Mouse (Mus musculus): ENCODE results near the gene D6Ertd527e.
A peak's percentile ranks its signal among the peaks of the same experiment; 100 is the strongest.
"Not testable (repeated sequence)": the region's sequence is repeated elsewhere in the genome, so short reads cannot be mapped to it uniquely, and the experiment has no call there.

D6Ertd527e gene

GRCm38 (mm10) chr6:87104123-87104796 lies at the start of gene D6Ertd527e:
TSS of gene D6Ertd527e (plus strand) at chr6:87104746.
- no peak for DNase-seq (ENCODE audit: low read depth)

- peak; percentile 17 for DNase-seq (ENCODE audit: low read depth)
Observed at GRCm38 (mm10) chr6:87059754-87060153, 44.8 kb upstream of the D6Ertd527e start.

DNA sequence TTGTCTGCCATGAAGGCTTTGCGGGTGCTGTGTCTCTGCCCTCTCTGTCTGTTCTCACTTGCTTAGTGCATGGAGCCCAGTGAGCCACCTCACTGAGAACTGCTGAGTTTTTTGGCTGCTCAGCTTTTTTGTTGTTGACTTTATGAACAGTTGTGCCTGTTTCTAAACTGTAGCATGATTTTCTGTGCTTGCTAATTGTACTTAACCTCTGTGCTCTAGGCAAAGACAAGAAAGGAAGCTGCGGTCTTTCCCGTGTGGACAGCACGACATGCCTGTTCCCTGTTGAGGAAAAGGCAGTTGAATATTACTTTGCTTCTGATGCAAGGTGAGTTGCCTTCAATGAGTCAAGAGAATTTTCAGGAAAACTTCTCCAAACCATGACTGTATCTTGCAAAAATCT lies 41.0 kb upstream of the D6Ertd527e start:
- no peak for DNase-seq (ENCODE audit: low read depth)

GRCm38 (mm10) chr6:87068209-87068608 lies 36.3 kb upstream of the D6Ertd527e start:
- no peak for DNase-seq (ENCODE audit: low read depth)

DNA sequence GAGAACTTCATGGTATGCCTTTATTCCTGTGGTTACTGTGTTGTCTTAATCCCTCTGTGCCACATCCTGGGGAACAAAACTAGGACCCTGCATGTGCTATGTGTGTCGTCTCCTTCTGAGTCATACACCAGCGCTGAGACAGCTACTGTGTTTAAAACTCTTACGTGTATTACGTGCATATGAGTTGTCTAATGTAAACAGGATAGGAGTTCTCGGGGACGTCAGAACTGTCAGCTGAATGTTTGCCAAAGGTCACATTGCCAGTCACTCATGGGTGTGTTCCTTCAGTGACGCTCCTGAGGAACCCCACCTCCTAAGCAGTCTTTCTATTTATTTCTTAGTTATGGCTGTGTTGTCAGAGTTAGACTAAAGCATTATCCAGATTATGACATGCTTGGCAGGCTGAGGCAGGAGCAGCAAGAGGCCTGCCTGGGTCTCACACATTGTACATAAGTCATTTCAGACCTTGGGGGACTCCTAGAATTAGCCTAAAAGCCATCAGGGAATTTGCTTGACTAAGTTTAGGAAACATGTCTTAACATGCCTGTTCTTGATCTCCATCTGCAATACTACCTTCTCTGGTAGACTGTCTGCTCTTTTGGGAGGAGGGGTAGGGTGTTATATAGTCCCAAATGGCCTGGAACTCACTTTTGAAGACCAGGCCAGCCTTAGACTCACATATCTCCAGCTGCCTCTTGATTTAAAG lies 35.2 kb upstream of the D6Ertd527e start:
- peak; percentile 70 for DNase-seq (ENCODE audit: low read depth)

- DNase-seq (ENCODE audit: low read depth) = no peak
Observed at GRCm38 (mm10) chr6:87070641-87071040, 33.9 kb upstream of the D6Ertd527e start.

DNA sequence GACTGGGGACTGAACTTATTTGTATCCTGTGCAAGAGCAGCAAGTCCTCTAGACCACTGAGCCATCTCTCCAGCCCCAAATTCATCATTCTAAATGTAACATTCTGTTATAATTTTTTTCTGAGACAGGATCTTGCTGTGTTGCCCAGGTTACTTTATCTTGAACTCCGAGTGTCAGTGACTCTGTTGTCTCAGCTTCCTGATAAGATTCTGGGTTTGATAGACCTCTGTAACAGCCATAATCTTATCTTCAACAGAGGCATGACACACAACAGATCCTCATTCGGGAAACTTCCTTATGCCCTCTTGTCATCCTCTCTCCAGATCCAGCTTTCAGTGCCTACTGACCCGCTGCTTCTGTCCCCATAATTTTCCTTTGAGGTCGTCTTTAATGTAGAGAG lies 31.8 kb upstream of the D6Ertd527e start:
- no peak for DNase-seq (ENCODE audit: low read depth)

GRCm38 (mm10) chr6:87075092-87075685 lies 29.4 kb upstream of the D6Ertd527e start:
- DNase-seq (ENCODE audit: low read depth) = no peak

GRCm38 (mm10) chr6:87079457-87079856 lies 25.1 kb upstream of the D6Ertd527e start:
- no peak for DNase-seq (ENCODE audit: low read depth)

GRCm38 (mm10) chr6:87085026-87085425 lies 19.5 kb upstream of the D6Ertd527e start:
- no peak for DNase-seq (ENCODE audit: low read depth)

- DNase-seq (ENCODE audit: low read depth) = no peak
Observed at GRCm38 (mm10) chr6:87088356-87088755, 16.2 kb upstream of the D6Ertd527e start.

GRCm38 (mm10) chr6:87090877-87091276 lies 13.7 kb upstream of the D6Ertd527e start:
- no peak for DNase-seq (ENCODE audit: low read depth)

DNA sequence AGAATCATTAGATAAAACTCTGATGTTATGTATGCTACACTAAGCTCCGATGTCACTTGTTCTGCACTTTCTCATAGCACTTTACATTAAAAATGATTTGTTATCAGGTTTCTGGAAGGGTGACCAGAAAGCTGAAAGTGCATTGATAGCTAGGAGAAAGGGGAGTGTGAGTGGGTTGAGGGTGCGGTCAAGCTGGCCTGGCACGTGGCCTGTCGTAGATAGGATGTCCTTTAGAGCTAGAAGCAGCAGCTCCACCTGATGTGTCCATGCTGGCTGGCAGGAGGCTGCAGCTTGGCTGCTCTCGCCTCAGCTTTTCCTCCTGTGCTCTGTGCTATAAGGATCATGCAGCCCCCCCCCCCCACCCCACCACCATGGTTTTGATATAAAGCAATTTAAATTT lies 12.1 kb upstream of the D6Ertd527e start:
- DNase-seq (ENCODE audit: low read depth) = no peak

DNA sequence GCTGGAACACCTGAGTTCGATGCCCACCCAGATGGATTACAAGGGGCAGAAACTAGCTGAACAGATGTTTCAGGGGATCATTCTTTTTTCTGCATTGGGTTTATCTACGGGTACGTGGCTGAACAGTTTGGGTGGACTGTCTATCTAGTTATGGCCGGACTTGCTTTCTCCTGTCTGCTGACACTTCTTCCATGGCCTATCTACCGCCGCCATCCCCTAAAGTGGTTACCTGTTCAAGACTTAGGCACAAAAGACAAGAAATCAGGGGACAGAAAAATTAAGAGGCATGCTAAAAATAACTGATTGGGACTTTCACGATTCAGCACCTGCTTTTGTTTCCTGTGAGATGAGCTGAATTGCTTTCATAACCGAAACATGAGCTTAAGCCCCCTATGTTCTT lies 10.9 kb upstream of the D6Ertd527e start:
- DNase-seq (ENCODE audit: low read depth) = not testable (repeated sequence)

DNA sequence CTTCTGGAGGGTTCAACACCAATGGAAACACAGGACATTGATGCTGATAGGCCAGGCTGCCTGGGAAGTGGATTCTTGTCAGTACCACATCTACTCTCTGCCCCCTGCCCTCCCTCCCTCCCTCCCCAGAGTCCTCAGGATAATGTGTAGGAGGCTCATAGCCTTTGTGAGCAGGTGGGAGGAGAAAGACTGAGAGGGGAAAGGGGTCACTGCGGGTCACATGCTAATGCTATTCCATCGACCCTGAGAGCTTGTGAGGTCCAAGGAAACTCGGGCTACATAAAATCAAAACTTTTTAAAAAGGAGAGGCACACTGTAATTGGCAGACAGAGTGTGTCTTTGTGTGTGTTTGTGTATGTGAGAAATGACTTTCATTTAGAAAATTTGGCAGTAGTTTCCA lies 5.3 kb upstream of the D6Ertd527e start:
- no peak for DNase-seq (ENCODE audit: low read depth)

- peak; percentile 58 for DNase-seq (ENCODE audit: low read depth)
Observed at GRCm38 (mm10) chr6:87099671-87100296, 4.8 kb upstream of the D6Ertd527e start.

DNA sequence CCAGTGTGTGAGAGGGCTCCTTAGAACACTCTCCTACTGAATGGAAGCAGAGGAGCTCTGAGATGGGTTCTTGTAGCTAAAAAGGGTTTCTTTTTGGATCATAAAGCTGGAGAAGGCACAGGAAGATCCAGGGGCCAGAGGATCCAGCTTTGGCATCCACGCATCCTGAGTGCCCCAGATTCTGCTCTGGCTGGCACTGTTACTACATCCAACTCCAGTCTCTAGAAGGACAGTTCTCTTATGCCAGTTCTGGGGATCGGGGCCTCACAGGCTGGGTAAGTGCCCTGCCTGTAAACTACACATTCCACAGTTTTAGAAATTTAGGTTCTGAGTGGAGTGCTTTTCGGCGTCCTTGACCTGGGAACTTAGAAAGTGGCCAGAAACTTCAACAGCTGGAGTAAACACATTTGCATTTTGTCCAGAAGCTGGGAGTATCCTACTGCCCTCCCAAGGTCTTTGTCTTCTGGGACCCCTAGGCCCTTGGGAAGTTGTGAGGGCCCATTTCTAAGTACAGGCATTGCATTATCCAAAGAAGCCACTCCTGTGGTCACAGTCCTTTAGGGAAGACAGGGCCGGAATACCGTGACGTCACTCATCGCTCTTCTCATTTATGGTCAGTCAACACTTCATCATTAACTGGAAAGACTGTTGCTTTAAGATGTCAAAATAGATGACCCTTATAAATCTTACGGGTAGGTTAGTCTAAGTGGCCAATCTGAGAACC lies 4.1 kb upstream of the D6Ertd527e start:
- no peak for DNase-seq (ENCODE audit: low read depth)

- peak; percentile 97 for DNase-seq (ENCODE audit: low read depth)
Observed at GRCm38 (mm10) chr6:87101281-87101954, 3.1 kb upstream of the D6Ertd527e start.

- DNase-seq (ENCODE audit: low read depth) = peak; percentile 36
Observed at GRCm38 (mm10) chr6:87101955-87102353, 2.6 kb upstream of the D6Ertd527e start.

GRCm38 (mm10) chr6:87102421-87102911 lies 2.1 kb upstream of the D6Ertd527e start:
- DNase-seq (ENCODE audit: low read depth) = peak; percentile 68

- no peak for DNase-seq (ENCODE audit: low read depth)
Observed at GRCm38 (mm10) chr6:87103314-87103713, 1.2 kb upstream of the D6Ertd527e start.
